Mouse (Mus musculus) lung, postnatal 0 days (tissue): ENCODE measurements at regions not wholly inside any gene's neighbourhood (a gene's known extent, or its start where the extent isn't known, plus 50 kb on each side); places are given as distances from the start of the nearest gene placed in this dataset.

Source experiments
- CTCF ChIP-seq: IDR thresholded peaks from 2 replicates; pipeline ENCODE4 v1.5.1; 2016; ENCODE audit warnings: antibody characterized with exemption, mild to moderate bottlenecking
- EP300 ChIP-seq: IDR thresholded peaks from 2 replicates; pipeline ENCODE4 v1.6.1; 2016; ENCODE audit warnings: antibody characterized with exemption, mild to moderate bottlenecking, control low read depth

DNA sequence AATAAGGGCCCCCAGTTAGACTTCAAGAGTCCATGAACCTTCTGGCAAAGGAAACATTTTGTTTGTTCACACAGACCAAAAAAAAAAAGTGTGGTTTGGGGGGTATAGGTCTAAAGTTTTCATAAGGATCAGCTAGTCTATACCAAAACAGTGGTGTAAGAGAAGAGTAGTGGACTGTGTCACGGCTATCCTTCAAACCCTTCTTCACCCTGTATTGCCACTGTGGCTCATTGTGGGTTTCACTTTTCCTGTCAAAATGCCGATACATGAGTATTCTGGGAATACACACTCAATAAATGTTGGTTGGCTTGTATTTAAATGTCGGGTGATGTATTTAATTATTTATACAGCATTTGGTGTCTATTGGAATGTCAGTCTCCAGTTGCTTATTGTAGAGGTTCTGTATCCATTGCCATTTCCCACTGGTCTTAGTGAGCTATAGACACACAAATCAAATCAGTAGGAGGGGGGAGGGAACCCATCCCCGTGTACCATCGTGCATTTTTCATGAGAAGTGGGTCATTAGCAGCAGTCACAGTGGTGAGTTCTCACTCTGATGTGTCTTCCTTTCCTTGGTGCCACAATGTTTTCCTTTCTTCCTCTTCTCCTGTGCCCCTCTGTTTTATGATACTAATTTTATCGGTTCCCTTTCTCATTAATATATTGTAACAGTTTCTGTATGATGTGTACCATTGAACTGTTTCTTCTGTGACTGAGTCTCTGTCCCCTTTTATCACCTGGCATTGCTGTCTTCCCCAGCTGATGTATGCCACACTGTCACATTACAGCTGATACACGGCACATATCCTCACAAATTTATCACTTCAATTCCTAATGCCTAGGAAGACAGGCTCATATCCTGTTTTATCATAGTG is 187.8 kb upstream of the Tsc22d2 start:
- TF ChIP-seq CTCF (no peak), EP300 (no peak)
